Mouse (Mus musculus): ENCODE results near the gene Scn1b.

DNA sequence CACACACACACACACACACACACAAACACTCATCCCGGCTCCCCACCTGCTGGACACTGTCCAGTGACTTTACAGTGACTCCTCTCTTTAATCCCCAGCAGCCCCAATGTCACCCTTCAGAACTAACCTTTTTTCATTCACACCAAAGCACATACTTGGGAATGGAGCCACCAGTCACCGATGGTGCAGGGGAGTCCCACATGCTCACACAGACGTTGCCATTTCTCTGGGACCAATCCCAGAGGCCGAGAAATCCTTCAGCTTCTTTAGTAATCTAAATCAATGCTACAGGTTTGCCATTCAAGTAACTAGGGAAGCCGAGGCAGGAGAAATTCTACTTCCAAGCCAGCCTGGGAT lies 52.1 kb downstream of the Scn1b start:
- TF ChIP-seq CTCF (IDR thresholded peaks at IDR 0.05; ENCODE audit: extremely low read depth, insufficient read depth, insufficient read length, insufficient replicate concordance) (no peak), POLR2A (IDR thresholded peaks at IDR 0.05; ENCODE audit: low read depth, low read length) (no peak)
